Mouse (Mus musculus): ENCODE results near the gene Zfp275.

- TF ChIP-seq POLR2A (IDR thresholded peaks at IDR 0.05; ENCODE audit: borderline replicate concordance, control insufficient read depth, low read depth, low read length): no peak
- no peak for TF ChIP-seq CTCF (IDR thresholded peaks at IDR 0.05; ENCODE audit: control insufficient read depth, insufficient read depth, low read length)
Measured at GRCm38 (mm10) chrX:73342068-73342467, 353 bp upstream of the Zfp275 start.

Data from bone marrow, adult 2 months (tissue).